Mouse (Mus musculus) bone marrow macrophage, adult 2 months (primary cell): ENCODE results near the gene Clic4. TPM values are rescaled to one million over a fixed set of nuclear protein-coding genes. Genes with fewer than 3 reads are reported as not detected.

Experiments
- H3K27ac ChIP-seq: 2 replicates; pipeline ENCODE4 v1.5.1; 2012; ENCODE audit warnings: low read depth, low read length; ENCODE audit not compliant: insufficient read depth
- H3K4me1 ChIP-seq: 2 replicates; pipeline ENCODE4 v1.6.1; 2012; ENCODE audit warnings: low read length; ENCODE audit not compliant: control insufficient read depth, insufficient read depth
- H3K4me3 ChIP-seq: 2 replicates; pipeline ENCODE4 v1.5.1; 2012; ENCODE audit warnings: mild to moderate bottlenecking, low read length, moderate library complexity; ENCODE audit not compliant: insufficient read depth
- CTCF ChIP-seq: IDR thresholded peaks from 2 replicates; pipeline ENCODE4 v1.5.1; 2012; ENCODE audit warnings: low read depth, mild to moderate bottlenecking, low read length, moderate library complexity
- POLR2A ChIP-seq: IDR thresholded peaks from 2 replicates; pipeline ENCODE4 v1.6.1; 2012; ENCODE audit warnings: mild to moderate bottlenecking, low read depth, low read length, borderline replicate concordance
- polyA plus RNA-seq: library from polyadenylated mRNA; stranded (reverse); fragments of >200 nt; gene quantifications from 2 replicates; pipeline ENCODE4 v1.2.4, GENCODE M21; 2012; ENCODE audit not compliant: missing spikeins, insufficient read depth, insufficient read length

Clic4 gene
- polyA plus RNA-seq, 1 experiment, result 131 TPM

DNA sequence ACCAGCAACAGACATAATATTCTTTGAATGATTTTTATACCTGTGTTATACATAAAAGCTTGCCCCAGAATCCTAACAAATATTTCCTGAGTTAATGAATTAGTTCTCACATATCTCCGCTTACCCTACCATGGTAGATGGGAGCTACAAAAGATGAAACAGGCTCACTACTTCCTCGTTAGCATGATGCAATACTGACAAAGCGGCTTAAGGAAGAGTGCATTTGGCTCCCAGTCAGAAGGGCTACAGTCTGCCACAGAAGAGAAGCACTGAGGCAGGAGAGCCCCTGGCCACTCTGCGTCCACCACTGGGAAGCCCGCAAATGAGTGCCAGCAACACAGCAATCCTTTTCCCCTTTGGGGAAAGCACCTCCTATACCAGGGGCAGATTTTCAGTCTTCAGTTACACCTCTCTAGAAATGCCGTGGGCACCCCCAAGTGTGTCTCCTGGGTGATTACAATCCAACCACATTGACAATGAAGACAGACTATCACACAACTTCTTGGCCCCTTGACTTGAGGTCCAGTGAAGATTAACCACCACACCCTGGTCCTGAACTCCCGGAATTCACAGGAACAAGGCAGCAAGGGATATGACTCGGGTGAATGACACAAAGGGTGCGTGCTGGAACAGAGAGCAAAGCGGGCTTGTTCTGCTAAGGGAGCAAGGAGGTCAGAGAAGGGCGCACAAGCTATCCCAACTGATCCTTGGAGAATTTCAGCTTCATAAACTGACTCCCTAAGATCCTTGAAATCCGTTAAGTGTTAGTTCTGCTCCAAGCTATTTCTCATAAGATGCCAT lies 19.2 kb downstream of the Clic4 start:
- TF ChIP-seq POLR2A (no peak), CTCF (no peak)
- peaks cover 37% of the 10 kb centered on the region for H3K4me1 ChIP-seq
- no peak overlapping the region for H3K4me3 ChIP-seq
- H3K27ac ChIP-seq, result peak overlapping the region; percentile 94

DNA sequence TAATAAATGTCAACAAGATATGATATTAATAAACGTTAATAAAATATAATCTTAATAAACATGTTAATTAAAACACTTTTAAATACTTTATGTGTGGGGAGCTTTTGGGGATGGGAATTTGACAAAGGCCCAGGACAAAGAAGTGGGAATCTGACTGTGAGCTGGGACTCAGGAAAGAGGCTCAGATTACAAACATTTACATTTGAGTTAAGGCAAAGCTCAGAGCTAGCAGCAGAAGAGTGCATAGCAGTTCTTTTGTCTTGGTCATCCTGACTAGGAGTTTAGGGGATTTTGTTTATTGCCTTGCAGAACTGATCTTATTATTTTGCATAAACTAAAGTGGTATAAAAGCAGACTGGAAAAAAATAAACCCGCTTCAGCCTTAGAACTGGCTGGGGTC lies 20.8 kb downstream of the Clic4 start:
- TF ChIP-seq CTCF (no peak), POLR2A (no peak)
- Histone ChIP-seq H3K4me3 (no peak overlapping the region), H3K4me1 (peaks cover 40% of the 10 kb centered on the region), H3K27ac (no peak overlapping the region)

DNA sequence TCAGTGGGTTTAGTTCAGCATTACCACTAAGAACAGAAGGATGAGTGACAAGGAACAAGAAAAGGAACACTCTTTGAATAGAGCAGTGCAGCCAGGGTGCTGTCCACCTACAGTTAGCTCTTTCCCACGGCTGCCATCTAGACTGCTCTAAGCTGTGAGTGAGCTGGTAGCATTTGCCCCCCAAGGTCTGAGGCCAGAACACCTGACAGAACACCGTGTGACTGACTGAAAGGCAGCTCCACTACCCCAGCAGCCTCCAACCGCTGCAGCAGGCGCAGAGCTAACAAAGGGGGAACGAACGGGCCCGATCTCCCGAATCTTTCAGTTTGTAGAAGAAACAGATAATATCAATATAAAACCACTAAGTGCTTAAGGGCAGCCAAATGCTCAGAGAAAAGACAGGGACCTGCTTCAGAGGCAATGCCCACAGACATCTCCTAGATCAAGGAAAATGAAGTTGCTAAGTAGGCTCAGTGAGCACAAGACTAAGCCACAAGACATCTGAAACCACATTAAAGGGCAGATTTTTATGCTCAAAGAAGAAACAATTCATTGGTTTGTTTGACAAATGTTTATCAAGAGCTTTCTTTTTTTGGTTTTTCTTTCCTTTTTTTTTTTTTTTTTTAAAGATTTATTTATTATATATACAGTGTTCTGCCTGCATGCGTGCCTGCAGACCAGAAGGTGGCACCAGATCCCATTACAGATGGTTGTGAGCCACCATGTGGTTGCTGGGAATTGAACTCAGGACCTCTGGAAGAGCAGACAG lies 24.2 kb downstream of the Clic4 start:
- Histone ChIP-seq H3K4me1 (peaks cover 45% of the 10 kb centered on the region), H3K4me3 (no peak overlapping the region), H3K27ac (no peak overlapping the region)
- TF ChIP-seq CTCF (no peak), POLR2A (no peak)

DNA sequence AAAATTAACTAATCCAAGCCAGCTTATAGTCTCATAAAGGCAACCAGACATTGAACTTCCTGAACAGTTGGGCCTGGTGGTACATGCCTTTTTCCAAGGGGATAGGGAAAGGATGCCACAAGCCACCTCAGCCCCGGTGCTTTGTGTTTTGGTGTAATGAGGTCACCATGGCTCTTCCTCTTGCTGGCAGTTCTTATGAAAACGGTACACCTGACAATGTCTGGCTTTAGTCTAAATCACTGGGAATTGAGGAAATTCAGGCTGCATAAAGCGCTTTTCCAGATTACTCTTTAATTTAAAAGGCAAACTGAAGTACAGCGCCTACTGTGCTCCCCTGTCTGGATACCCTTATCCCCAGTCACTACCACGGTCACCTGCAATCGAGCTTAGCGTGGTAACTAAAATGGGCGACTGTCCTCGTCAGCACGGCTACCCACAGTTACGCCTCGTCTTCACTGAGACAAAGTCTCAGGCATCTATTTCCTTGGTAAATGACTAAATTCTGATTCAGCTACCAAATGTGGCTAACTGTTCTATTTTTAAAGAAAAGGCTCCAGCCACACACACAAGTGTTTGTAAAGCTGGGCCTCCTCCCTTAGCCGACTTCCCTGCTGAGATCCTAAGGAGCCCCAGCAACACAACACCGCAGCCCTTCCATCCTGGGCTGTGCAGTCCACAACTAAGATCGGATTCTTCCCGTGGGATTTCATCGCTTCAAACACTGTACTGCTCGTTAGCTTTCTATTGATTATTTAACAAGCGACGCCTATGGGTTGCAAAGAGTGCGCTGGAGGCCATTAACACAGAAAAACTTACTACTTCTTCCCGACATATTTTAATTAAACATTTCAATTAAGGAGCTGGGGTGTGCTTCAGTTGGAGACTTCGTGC lies 25.5 kb downstream of the Clic4 start:
- TF ChIP-seq CTCF (no peak), POLR2A (no peak)
- Histone ChIP-seq H3K4me3 (peak overlapping the region; percentile 4; the same call in 1 of the 2 replicates), H3K27ac (peak overlapping the region; percentile 75), H3K4me1 (peaks cover 53% of the 10 kb centered on the region)

DNA sequence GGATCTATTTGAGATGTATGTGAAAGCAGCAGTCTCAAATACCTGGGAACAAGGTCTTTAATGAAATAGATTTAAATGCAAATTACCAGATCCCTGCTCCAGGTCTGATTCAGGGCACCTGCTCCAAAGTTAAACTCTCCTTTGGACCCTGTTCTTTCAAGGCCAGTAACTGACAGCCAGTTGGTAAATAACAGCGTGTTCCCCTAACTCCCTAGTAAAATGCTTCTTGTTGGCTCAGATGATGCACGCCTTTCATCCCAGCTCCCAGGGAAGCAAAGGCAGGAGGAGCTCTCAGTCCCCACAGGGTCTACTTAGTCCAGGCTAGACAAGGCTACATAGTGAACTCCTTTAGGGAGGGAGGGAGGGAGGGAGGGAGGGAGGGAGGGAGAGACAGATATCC lies 26.2 kb downstream of the Clic4 start:
- no peak overlapping the region for H3K4me3 ChIP-seq
- H3K27ac ChIP-seq, result no peak overlapping the region; the same call in 1 of the 2 replicates
- no peak for TF ChIP-seq CTCF
- TF ChIP-seq POLR2A, result no peak
- peaks cover 55% of the 10 kb centered on the region for H3K4me1 ChIP-seq

DNA sequence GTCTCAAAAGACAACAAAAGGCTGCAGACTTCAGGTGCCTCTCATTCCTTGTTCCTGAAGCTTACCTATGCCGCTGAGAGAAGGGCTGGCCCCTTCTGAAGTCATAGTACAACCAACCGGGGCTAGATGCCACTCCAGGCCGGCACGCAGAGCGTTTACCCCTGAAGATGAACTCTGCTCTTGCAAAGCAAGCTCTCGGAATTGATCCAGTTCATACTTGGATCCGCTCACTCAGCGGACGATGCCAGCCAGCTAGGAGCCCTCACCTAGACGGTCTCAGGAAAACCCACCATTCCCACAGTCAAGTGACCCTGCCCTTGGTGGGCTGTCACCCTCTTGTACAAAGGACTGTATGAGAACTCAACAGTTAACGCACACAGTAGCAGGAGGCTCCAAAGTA lies 26.8 kb downstream of the Clic4 start:
- Histone ChIP-seq H3K4me3 (no peak overlapping the region), H3K27ac (no peak overlapping the region), H3K4me1 (peaks cover 58% of the 10 kb centered on the region)
- no peak for TF ChIP-seq POLR2A
- no peak for TF ChIP-seq CTCF

DNA sequence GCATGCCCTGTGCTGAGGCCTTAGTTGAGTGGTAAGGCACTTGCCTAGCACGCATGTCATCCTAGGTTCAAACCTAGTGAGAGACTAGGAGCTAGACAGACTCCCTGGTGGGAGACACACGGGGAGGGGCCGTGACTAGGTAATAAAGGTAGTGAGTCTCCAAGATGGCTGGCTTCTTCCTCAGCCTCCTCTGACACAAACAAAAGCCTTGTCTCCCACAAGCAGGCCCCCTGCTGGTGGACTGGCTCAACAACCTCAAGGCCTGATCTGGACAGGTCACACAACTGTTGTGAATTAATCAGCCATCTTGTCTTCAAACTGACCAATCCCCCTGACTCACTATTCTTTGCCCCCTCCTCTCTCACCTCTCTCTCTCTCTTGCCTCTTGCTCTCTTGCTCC lies 28.3 kb downstream of the Clic4 start:
- Histone ChIP-seq H3K4me1 (peaks cover 73% of the 10 kb centered on the region), H3K4me3 (no peak overlapping the region), H3K27ac (no peak overlapping the region)
- TF ChIP-seq CTCF (peak; percentile 65), POLR2A (no peak)

DNA sequence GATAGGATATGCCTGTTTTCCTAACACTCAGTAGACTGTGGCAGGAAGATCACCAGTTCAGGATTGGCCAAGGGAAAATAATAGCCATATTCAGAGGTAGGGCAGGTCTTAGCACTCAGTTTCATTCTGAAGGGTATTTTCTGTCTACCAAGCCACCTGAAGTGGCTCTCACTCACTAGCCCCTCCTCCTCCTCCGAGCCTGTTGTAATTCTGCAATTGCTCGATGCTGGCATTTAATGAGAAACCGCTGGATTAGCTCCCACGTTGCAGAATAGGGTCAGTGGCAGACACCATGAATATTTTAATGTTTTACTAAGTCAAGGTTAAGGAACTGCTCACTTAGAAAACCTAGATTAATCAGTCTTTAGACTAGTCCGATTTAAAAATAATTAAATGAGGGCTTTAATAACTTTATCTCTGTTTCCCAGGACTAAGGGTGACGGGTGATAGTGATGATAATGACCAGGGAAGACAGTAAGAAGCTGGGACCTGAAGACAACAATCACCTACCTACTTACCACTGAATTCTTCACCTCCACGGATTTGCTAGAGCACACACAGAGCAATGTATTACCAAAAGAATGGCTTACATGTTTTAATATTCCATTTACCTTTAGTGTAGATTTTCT lies 29.6 kb downstream of the Clic4 start:
- Histone ChIP-seq H3K27ac (peak overlapping the region; percentile 96), H3K4me1 (peaks cover 80% of the 10 kb centered on the region)

DNA sequence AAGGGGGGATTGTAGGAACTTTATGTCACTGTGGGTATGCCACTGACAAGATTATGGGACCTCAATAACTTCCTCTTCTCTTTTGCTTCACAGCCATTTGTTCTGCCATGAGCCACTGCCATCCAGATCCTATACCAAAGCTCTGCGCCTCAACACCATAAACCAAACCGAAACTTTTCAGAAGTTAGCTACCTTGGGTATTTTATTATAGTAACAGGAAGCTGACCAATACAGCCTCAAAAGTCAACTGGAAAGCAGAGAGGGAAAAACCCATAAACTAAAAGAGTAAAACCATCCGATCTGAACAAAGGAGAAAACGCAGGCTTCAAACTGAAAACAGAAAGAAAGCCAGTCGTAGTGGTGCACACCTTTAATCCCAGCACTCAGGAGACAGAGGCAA lies 30.2 kb downstream of the Clic4 start:
- TF ChIP-seq CTCF (no peak), POLR2A (no peak)
- H3K4me3 ChIP-seq, result 0 out of 2 replicates have a peak overlapping the region, but pooled peaks have one; percentile 8
- peak overlapping the region; percentile 96 for H3K27ac ChIP-seq
- peaks cover 79% of the 10 kb centered on the region for H3K4me1 ChIP-seq

More for the DNA sequence above, 29.6 kb downstream of the Clic4 start:
- H3K4me3 ChIP-seq, result no peak overlapping the region
- no peak for TF ChIP-seq CTCF
- TF ChIP-seq POLR2A, result no peak
